Mouse (Mus musculus): Measurements from ENCODE around the gene Tril. TPM values are rescaled to one million over a fixed set of nuclear protein-coding genes. Genes with fewer than 3 reads are reported as not detected.
A peak's percentile ranks its signal among the peaks of the same experiment; 100 is the strongest.

Gene Tril
- 22.2 and 23.3 TPM in 2 replicates for polyA plus RNA-seq (2015; fragmentation: Nextera tagmentation; extraction: Ambion mirVana)

GRCm38 (mm10) chr6:53820486-53820985 lies at the start of gene Tril:
Tril (minus strand) TSS chr6:53820830.
- H3K9ac ChIP-seq, result peak within 1 kb of the TSS; percentile 60
- peak within 1 kb of the TSS; percentile 96 for H3K27ac ChIP-seq
- H3K9me3 ChIP-seq, result no peaks in the 10 kb centered on the region
- H3K27me3 ChIP-seq (replicated peaks), result peaks cover 22% of the 10 kb centered on the region; the same call in 1 of the 2 replicates
- peaks cover 23% of the 10 kb centered on the region for H3K4me1 ChIP-seq
- H3K36me3 ChIP-seq, result no peaks in the 10 kb centered on the region
- peak within 1 kb of the TSS; percentile 83 for H3K4me2 ChIP-seq
- WGBS, result under 1% methylated on average over 43 of the region's 43 CpGs
- ATAC-seq (ENCODE audit: insufficient read depth, low FRiP score, low read depth), result peak; percentile 44; the same call in 1 of the 2 replicates
- H3K4me3 ChIP-seq (replicated peaks), result peak within 1 kb of the TSS; percentile 57

- H3K9me3 ChIP-seq, result no peaks in the 10 kb centered on the region
- H3K4me3 ChIP-seq (replicated peaks), result no peak overlapping the region
- WGBS, result 50% methylated on average over 2 of the region's 2 CpGs
- no peak overlapping the region for H3K9ac ChIP-seq
- H3K4me2 ChIP-seq, result no peak overlapping the region
- H3K4me1 ChIP-seq, result no peaks in the 10 kb centered on the region
- no peaks in the 10 kb centered on the region for H3K36me3 ChIP-seq
- no peak for ATAC-seq (ENCODE audit: insufficient read depth, low FRiP score, low read depth)
- H3K27ac ChIP-seq, result no peak overlapping the region
- no peaks in the 10 kb centered on the region for H3K27me3 ChIP-seq (replicated peaks)
These were observed 42.4 kb upstream of the Tril start for GRCm38 (mm10) chr6:53863011-53863410.

- no peaks in the 10 kb centered on the region for H3K36me3 ChIP-seq
These were observed 38.5 kb upstream of the Tril start for GRCm38 (mm10) chr6:53859106-53859505.

GRCm38 (mm10) chr6:53857822-53858221 lies 37.2 kb upstream of the Tril start:
- Histone ChIP-seq H3K4me1 (peaks cover 3% of the 10 kb centered on the region; the same call in 1 of the 2 replicates), H3K4me2 (no peak overlapping the region), H3K9ac (no peak overlapping the region), H3K9me3 (no peaks in the 10 kb centered on the region), H3K4me3 (replicated peaks) (no peak overlapping the region), H3K27ac (no peak overlapping the region), H3K27me3 (replicated peaks) (no peaks in the 10 kb centered on the region), H3K36me3 (no peaks in the 10 kb centered on the region)
- 64% methylated on average over 7 of the region's 7 CpGs for WGBS
- ATAC-seq (ENCODE audit: insufficient read depth, low FRiP score, low read depth), result no peak

More at GRCm38 (mm10) chr6:53859106-53859505, 38.5 kb upstream of the Tril start:
- Histone ChIP-seq H3K27me3 (replicated peaks) (no peaks in the 10 kb centered on the region), H3K9me3 (no peaks in the 10 kb centered on the region), H3K4me2 (no peak overlapping the region), H3K9ac (no peak overlapping the region), H3K4me3 (replicated peaks) (no peak overlapping the region), H3K27ac (0 out of 2 replicates have a peak overlapping the region, but pooled peaks have one; percentile 55), H3K4me1 (peaks cover 2% of the 10 kb centered on the region; the same call in 1 of the 2 replicates)
- WGBS, result 49% methylated on average over 1 of the region's 1 CpGs
- ATAC-seq (ENCODE audit: insufficient read depth, low FRiP score, low read depth), result no peak

- H3K4me1 ChIP-seq, result peaks cover 3% of the 10 kb centered on the region; the same call in 1 of the 2 replicates
- ATAC-seq (ENCODE audit: insufficient read depth, low FRiP score, low read depth), result no peak
- H3K27me3 ChIP-seq (replicated peaks), result no peaks in the 10 kb centered on the region
- H3K4me2 ChIP-seq, result no peak overlapping the region
- H3K36me3 ChIP-seq, result no peaks in the 10 kb centered on the region
- no peaks in the 10 kb centered on the region for H3K9me3 ChIP-seq
- no peak overlapping the region for H3K9ac ChIP-seq
- WGBS, result 78% methylated on average over 2 of the region's 2 CpGs
- H3K4me3 ChIP-seq (replicated peaks), result no peak overlapping the region
- H3K27ac ChIP-seq, result no peak overlapping the region
These were observed 36.1 kb upstream of the Tril start for GRCm38 (mm10) chr6:53856775-53857174.

GRCm38 (mm10) chr6:53854971-53855856 lies 34.6 kb upstream of the Tril start:
- Histone ChIP-seq H3K4me3 (replicated peaks) (no peak overlapping the region), H3K27ac (peak overlapping the region; percentile 42), H3K36me3 (no peaks in the 10 kb centered on the region), H3K9me3 (no peaks in the 10 kb centered on the region), H3K4me1 (peaks cover 3% of the 10 kb centered on the region; the same call in 1 of the 2 replicates), H3K4me2 (no peak overlapping the region), H3K27me3 (replicated peaks) (no peaks in the 10 kb centered on the region), H3K9ac (no peak overlapping the region)
- WGBS, result 50% methylated on average over 12 of the region's 12 CpGs
- ATAC-seq (ENCODE audit: insufficient read depth, low FRiP score, low read depth), result peak; percentile 79; the same call in 1 of the 2 replicates

GRCm38 (mm10) chr6:53854226-53854625 lies 33.6 kb upstream of the Tril start:
- Histone ChIP-seq H3K27me3 (replicated peaks) (no peaks in the 10 kb centered on the region), H3K4me2 (no peak overlapping the region), H3K9me3 (no peaks in the 10 kb centered on the region), H3K4me3 (replicated peaks) (no peak overlapping the region), H3K4me1 (peaks cover 3% of the 10 kb centered on the region; the same call in 1 of the 2 replicates), H3K27ac (peak overlapping the region; percentile 42; the same call in 1 of the 2 replicates), H3K9ac (no peak overlapping the region), H3K36me3 (no peaks in the 10 kb centered on the region)
- 64% methylated on average over 2 of the region's 2 CpGs for WGBS
- no peak for ATAC-seq (ENCODE audit: insufficient read depth, low FRiP score, low read depth)

GRCm38 (mm10) chr6:53853546-53853945 lies 32.9 kb upstream of the Tril start:
- WGBS, result 40% methylated on average over 3 of the region's 3 CpGs

GRCm38 (mm10) chr6:53844626-53845025 lies 24.0 kb upstream of the Tril start:
- Histone ChIP-seq H3K9ac (no peak overlapping the region), H3K27ac (no peak overlapping the region), H3K4me2 (no peak overlapping the region), H3K4me3 (replicated peaks) (no peak overlapping the region), H3K36me3 (no peaks in the 10 kb centered on the region), H3K27me3 (replicated peaks) (no peaks in the 10 kb centered on the region), H3K4me1 (no peaks in the 10 kb centered on the region), H3K9me3 (no peaks in the 10 kb centered on the region)
- ATAC-seq (ENCODE audit: insufficient read depth, low FRiP score, low read depth), result no peak
- WGBS, result 95% methylated on average over 17 of the region's 17 CpGs

More at GRCm38 (mm10) chr6:53853546-53853945, 32.9 kb upstream of the Tril start:
- peaks cover 3% of the 10 kb centered on the region; the same call in 1 of the 2 replicates for H3K4me1 ChIP-seq
- no peaks in the 10 kb centered on the region for H3K9me3 ChIP-seq
- no peak overlapping the region for H3K4me2 ChIP-seq
- no peak overlapping the region; the same call in 1 of the 2 replicates for H3K27ac ChIP-seq
- H3K36me3 ChIP-seq, result no peaks in the 10 kb centered on the region
- ATAC-seq (ENCODE audit: insufficient read depth, low FRiP score, low read depth), result 0 out of 2 replicates have a peak, but pooled peaks have one; percentile 58
- no peak overlapping the region for H3K9ac ChIP-seq
- H3K27me3 ChIP-seq (replicated peaks), result no peaks in the 10 kb centered on the region
- H3K4me3 ChIP-seq (replicated peaks), result no peak overlapping the region

GRCm38 (mm10) chr6:53825213-53825612 lies 4.6 kb upstream of the Tril start:
- ATAC-seq (ENCODE audit: insufficient read depth, low FRiP score, low read depth), result no peak
- Histone ChIP-seq H3K9ac (no peak overlapping the region), H3K27me3 (replicated peaks) (0 out of 2 replicates have a peak, but pooled peaks cover 6% of the 10 kb centered on the region)

GRCm38 (mm10) chr6:53821041-53821501 lies 441 bp upstream of the Tril start:
- peaks cover 22% of the 10 kb centered on the region; the same call in 1 of the 2 replicates for H3K27me3 ChIP-seq (replicated peaks)
- peaks cover 23% of the 10 kb centered on the region for H3K4me1 ChIP-seq
- peak overlapping the region; percentile 96 for H3K27ac ChIP-seq
- peak overlapping the region; percentile 83 for H3K4me2 ChIP-seq
- no peaks in the 10 kb centered on the region for H3K36me3 ChIP-seq
- peak overlapping the region; percentile 60; the same call in 1 of the 2 replicates for H3K9ac ChIP-seq
- WGBS, result 4% methylated on average over 18 of the region's 18 CpGs
- H3K9me3 ChIP-seq, result no peaks in the 10 kb centered on the region
- peak overlapping the region; percentile 57 for H3K4me3 ChIP-seq (replicated peaks)
- no peak for ATAC-seq (ENCODE audit: insufficient read depth, low FRiP score, low read depth)

More at GRCm38 (mm10) chr6:53825213-53825612, 4.6 kb upstream of the Tril start:
- 46% methylated on average over 4 of the region's 4 CpGs for WGBS
- Histone ChIP-seq H3K4me2 (no peak overlapping the region), H3K36me3 (no peaks in the 10 kb centered on the region), H3K27ac (no peak overlapping the region), H3K4me1 (no peaks in the 10 kb centered on the region), H3K4me3 (replicated peaks) (no peak overlapping the region), H3K9me3 (no peaks in the 10 kb centered on the region)
